Mouse (Mus musculus) megakaryocyte progenitor cell, adult 5-6 weeks (primary cell): ENCODE results near the gene Ptpn12. TPM values are rescaled to one million over a fixed set of nuclear protein-coding genes. Genes with fewer than 3 reads are reported as not detected.

Experiments
- ATAC-seq: replicated peaks from 2 replicates; pipeline ENCODE4 v1.8.0; 2016; ENCODE audit warnings: mild to moderate bottlenecking, moderate TSS enrichment, inconsistent platforms; ENCODE audit not compliant: poor library complexity
- total RNA-seq, 2 experiments: library from RNA; stranded (forward) in 1 of 2; stranded (reverse) in 1 of 2; fragments of 157-497, 149-512 nt in 1 of 2; fragments of 200-1000 nt in 1 of 2; gene quantifications; 2 replicates each; pipeline versions ENCODE4 v1.2.3 to v1.2.4; 2015 to 2017

Gene Ptpn12
- total RNA-seq (2015): 63.4 and 71.3 TPM in 2 replicates
- 24.4 and 25.0 TPM in 2 replicates for total RNA-seq (2017)

DNA sequence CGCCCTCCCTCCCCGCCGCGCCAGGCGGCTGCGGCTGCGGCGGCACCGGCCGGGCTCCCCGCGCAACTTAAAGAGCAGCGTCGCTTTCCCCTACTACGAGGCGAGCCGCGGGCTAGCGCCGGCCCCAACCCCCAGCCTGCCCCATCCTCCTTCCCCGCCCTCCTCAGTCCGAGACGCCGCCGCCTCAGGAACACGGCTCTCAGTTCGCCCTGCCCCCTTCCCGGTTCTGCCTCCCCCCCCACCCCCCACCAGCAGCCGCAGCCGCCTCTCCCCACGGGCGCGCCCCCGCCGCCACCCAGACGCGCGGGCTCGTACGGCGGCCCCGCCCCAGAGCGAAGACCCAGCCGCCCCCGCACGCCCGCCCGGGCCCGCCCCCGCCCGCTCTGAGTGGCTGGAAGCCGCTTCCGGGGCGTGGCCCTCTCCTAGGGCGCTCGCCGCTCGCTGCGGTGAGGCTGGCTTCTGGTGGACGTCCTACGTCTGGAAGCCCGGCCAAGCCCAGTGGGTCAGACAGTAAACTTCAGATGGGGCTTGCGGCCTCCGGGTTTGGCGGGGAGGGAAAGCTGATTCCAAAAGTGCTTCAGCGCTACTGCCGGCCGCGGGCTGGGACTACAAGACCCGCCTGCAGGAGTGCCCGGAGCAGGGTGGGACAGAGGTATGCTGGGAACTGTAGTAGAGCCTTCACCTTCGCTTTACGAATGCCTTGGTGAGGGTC, at the start of gene Ptpn12:
Gene Ptpn12, minus strand, starts transcription at position 92 of the 712 bp plus-strand sequence.
- ATAC-seq: peak; percentile 83

DNA sequence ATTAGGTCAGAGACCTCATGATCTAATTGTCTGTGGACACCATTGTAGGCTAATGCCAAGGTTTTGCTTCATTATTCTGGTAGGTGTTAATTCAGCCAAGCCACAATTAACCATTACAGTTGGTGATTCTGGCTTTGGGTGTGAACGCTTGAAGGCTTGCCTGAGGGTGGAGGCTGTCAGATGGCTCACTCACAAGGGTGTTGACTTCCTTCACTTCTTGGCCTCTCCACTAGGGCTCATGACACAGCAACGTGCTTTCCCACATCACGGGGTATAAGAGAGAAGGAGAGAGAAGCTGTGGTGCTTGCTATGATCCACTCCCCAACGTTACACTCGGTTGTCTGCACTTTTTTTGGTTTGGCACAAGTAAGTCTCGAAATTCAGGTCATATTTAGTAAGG, 35.5 kb upstream of the Ptpn12 start:
- peak; percentile 26; the same call in 1 of the 2 replicates for ATAC-seq

DNA sequence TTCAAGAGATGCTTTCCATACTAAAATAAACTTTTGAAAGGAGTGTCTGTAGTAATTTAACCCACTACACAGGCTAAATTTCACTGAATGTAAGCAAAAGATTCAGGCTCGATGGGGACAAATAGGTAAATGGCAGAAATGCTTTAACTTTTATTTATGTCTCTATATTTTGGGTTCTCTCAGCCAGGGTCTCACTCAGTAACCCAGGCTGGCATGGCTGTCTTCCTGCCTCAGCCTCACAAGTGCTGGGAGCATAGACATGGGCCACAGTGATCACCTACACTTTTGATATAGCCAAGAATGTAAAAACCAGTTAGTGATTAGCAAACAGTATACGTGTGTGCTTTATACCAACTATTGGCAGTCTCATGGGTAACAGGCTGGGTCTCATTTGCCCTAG, 1.5 kb upstream of the Ptpn12 start:
- no peak for ATAC-seq

DNA sequence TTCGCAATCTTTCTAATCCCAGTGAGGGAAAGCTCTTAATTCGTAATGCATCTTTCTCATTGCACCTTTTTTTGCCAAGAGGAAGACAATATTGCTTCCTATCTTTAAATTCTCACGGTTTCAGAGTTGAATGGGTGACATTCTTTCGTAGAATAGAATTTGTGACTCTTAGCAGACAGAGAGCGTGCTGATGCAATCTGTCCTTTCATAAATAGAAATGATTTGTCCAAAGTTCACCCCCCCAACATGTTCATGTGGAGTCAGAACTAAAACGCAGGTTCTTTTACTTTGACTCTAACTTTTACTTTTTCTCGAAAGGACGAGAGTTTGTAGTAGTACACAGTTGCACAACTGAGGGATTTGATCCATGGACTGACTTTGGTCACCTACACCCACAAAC, 884 bp upstream of the Ptpn12 start:
- no peak for ATAC-seq

DNA sequence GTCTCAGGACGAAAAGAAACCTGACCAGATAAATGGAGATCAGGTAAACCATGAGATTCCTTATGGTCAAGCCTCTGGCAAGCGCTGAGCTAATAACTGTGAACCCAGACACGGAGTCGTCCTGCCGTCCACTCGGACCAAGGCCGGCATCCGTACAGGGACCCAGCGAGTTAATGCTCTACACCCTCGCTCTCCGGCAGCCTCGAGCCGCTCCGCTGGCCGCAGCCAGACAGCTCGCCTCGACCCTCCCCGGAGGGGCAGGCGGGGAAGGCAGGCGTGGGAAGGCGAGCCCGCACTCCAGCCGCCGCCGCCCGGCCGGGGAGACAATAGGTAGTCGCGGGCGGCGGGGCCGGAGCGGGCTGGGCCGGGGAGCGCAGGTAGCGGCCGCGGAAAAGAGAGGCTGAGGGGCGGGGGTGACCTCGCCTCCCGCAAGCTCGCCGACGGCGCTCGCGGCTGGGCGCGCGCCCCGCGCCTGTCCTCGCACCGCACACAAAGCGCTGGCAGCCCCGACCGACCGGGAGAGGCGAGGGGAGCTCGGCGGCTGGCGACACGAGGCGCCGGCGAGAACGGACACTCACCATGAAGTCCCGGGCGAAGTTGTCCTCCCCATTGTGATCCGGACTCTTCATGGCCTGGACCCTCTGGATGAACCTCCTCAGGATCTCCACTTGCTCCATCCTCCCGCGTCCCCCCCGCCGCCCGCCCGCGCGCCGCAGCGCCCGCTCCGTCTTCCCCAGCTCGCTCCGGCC, 466 bp downstream of the Ptpn12 start:
- ATAC-seq: 0 out of 2 replicates have a peak, but pooled peaks have one; percentile 1

DNA sequence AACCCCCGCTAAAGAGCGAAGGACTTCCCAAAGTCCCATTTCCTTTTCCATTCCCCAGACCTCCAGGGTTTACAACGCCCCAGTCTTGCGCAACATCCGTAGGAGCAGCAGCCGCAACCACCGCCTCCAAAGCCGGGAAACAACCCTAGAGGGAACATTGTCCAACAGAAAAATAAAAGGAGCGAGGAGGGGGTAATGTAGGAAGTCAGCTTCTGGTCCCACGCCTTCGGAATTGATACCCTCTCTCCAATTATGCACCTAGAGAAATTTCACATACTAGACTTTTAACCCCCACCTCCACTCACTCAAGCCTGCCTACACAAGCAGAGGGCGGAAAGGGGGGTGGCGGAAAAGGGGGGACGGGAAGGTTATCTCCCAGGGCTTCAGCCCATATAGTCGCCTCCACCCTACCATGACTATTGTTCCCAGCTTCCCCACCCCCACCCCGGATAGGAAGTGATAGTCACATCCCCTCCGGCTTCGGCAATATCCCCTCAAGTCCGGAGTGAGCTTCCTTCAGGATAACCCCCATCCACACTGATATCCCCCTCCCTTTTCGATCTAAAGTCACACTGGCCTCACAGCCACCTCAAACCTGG, 1.1 kb downstream of the Ptpn12 start:
- ATAC-seq: peak; percentile 18

DNA sequence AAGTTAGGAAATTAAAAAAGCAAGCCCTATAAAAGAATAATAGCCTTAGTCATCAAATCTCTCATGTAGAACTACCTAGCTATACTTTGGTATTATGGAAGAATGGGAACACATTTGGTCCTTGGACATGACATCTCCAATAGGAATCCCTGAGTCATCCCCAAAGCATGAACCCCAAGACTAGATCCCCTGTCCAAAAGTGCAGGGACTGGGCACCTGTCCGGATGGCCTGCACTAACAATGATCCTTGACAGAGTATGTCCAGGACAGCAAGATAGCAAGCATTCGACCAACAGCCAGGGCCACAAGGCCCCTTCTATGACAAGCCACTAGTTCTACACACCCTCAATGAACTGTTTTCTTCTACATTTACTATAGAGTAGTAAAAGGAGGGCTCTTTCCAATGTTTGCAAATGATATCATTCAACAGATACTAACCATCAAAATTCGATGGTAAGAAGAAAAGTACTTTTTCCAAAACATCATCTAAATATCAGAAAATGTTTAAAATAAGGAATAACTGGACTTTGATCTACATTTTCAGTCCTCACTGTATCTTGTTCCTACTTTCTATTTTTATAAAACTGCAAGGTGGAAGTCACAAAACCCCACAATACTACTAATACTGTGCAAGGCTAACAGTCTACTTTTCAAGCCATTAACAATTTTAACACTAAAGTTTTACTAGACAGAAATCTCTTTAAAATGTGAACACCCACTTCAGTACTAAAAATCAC, 2.0 kb downstream of the Ptpn12 start:
- no peak for ATAC-seq

DNA sequence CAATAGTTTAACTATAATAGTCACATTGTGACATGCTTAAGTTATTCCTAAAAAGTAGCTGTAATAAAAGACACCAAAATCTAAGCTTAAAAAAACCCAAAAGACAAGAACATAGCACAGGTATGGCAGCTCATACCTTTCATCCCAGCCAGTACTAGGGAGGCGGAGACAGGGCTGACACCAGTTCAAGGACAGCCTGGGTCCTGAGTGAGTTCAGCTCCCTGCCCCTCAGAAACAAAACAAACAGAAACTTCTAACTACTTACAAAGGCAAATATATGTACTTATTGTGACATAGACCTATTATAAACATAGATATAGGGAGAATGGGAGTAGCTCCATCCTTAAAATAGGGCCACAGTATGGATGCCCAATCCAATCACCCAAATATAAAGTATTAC, 3.2 kb downstream of the Ptpn12 start:
- ATAC-seq: no peak

DNA sequence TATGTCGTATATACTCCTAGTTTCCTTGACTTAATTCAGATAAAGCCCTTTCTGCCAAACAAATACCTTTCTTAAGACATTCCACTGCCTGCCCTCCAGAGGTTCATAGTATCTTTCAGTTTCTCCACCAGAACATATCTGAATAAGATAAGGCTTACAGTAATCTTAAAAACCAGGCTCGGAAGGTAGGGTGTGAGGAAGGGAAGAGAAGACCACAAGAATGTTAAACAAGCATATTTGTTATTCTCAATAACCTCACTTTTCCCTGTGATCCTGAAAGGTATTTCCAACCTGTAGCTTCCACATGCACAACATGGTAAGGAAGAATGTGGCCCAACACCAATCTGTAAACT, 5.0 kb downstream of the Ptpn12 start:
- peak; percentile 18 for ATAC-seq

DNA sequence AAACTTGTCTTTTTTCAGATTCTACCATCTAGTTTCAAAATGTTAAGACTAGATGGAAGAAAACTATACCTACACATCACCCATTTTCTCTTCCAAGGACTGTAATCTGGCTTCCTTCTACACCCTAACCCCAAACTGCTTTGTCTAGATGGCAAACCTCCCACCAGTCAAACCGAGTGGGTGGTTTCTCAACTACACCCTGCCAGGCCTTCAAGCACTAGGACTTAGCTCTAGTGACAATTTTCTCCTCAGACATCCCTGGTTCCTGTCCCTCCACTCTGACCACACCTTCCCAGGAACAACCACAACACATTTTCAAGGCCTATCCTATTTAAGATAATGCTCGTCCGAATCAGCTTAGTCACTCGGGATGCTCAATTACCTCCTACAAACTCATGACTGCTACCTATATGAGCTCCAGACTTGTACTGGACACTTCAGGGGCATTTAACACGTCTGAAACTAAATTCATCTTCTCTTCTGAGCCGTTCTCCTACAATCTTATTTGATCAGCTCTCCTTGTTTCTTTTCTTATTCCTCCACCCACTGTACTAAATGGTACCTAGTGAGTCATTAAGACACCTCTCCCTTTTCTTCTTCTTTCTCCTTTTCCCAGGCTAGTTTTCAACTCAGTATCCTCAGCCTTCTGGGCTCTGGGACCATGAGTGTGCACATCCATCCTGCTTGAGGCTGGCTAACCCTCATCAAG, 5.5 kb downstream of the Ptpn12 start:
- ATAC-seq: peak; percentile 5

DNA sequence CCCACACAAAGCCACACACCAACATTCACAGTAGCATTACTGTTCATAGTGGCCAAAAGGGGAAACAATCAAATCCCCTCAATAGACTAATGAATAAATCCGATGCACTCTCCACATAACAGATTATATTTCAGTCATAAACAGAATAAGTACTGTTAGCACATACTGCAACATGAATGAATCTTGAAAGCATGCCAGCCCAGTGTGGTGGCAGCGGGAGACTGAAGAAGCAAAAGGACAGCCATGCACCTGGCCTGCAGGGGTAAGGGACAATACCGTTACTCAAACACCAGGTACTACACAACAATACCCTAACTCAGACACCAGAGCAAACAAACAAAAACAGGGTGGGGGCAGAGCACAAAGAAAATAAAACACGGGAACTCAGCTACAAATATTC, 6.7 kb downstream of the Ptpn12 start:
- ATAC-seq: no peak

DNA sequence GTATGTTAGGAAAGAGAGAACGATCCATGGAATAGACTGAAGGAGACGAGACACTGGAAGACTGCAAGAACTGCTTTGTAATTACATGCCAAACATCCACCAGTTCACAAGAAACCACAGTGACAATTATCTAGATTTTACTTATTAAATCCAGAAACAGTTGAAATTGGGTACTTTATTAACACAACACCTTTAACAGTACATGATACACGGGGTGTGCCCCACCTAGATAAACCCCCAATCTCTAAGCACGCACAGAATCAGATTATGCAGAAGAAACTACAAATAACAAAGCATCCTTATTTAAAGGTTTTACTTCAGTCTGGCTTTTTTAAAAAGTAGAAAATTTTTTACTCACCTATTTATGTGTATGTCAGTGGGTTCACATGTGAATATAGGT, 8.6 kb downstream of the Ptpn12 start:
- ATAC-seq: no peak

DNA sequence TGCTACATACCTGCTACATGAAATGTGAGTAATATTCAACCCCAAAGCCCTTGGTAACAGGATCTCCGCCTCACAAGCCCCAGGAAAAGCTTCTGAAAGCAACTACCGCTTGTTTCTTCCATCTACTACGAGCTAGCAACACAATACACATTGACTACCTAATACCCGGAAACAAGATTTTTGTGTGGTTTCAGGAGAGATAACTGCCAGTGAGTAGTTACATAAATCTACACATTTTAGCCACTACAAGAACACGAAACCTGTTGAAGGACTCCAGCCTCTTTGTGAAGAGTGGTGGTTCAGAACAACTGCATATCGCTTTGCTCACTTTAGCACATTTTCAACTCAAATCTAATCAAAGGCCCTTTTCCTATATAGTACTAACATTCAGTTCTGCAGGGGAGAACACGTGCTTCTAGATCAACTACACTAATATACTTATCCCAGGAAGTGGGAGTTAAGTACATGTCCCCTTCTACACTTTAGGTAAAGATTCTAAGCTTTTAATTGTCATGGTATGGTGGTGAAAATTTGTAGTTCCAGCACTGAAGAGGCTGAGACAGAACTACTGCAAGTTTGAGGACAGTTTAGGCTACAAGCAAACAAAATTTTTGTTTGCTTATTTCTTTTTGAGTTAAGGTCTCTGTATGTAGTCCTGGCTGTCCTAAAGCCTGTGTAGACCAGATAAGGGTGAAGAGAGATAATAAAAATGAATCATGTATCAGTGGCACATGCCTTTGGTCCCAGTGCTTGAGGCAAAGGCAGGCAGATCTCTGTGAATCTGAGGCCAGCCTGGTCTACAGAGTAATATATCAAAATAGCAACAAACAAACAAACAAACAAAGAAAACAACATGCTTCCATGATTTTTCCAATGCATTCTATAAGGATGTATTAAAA, 9.3 kb downstream of the Ptpn12 start:
- ATAC-seq: peak; percentile 27

DNA sequence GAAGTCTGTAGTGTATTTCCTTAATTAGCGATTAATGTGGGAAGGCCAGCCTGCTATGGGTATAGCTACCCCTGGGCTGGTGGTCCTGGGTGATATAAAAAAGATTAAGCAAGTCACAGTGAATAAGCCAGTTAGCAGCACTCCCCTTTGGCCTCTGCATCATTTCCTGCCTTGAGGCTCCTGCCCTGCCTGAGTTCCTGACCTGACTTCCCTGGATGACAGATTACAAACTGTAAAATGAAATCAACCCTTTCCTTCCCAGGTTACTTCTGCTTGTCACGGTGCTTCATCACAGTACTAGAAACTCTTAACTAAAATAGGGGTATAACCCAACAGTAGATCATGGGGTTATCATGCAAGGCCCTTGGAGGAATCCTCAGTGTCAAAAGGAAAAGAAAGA, 10.2 kb downstream of the Ptpn12 start:
- peak; percentile 49 for ATAC-seq

DNA sequence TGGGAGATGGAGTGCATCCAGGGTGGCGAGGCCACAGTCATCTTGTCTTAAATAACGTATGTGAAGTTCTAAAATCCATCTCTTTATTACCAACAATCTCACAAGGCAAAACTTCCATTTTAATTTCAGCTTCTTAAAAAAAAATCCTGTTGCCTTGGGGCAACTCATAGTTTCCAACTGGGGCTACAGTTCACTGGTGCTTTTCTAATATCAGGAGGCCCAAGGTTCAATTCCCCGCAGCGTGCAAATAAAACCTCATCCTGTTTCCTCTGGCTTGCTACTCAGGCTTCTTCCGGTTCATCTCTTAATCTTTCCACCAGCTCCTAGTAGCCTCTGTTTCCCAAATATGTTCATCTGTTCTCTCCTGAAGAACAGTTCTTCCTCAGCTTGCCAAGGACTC, 17.6 kb downstream of the Ptpn12 start:
- no peak for ATAC-seq

DNA sequence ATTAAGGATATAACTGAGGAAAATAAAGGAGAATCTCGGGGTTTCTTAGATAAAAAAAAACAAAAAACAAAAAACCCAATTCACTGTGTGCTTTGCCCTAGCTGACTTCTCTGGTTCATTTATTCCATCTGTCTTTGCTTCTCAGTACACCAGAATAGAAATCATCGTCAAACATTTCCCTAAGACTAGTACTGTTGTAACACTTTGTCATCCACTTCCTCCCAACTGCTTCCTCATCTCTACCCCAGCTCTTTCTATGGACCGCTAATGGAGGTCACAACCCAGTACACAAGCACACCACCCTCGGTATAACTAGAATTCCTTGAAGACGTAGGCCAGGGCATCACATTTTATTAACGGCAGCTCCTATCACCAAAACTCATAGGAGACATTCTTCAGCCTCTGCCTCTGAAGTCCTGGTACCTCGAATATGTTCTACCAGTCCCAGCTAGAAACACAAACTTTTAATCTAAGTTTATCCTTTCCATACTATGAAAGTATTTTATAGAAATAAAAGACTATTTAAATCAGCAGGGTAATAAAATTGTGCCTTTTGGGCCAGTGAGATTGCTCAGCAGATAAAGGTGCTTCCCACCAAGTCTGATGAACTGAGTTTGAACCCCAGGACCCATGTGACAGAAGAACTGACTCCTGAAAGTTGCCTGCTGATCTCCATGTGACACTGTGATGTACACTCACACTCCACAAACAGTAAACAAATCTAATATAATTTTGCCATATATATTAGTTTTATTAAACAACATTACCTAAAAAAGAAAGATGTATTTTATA, 19.8 kb downstream of the Ptpn12 start:
- ATAC-seq: peak; percentile 96

DNA sequence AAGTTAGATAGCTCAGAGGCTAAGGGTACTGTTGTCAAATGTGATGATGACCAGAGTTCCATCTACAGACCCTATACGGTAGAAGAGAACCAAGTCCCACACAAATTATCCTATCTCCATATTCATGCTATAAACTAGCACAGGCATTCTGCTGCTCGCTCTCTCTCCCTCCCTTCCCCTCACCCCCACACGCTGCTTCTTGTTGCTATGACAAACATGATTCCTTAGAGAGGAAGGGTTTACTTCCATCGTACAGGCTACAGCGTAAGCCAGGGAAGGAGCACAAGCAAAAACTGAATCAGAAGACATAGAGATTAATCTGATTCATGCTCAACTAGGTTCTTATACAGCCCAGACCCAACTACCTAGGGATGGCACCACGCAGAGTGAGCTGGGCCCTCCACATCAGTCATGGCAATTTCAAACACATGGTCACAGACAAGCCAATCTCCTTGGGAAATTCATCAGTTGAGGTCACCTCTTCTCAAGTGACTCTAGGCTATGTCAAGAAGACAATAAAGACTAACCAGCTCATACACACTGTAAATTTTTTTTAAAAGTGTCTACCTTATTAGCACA, 21.2 kb downstream of the Ptpn12 start:
- no peak for ATAC-seq

DNA sequence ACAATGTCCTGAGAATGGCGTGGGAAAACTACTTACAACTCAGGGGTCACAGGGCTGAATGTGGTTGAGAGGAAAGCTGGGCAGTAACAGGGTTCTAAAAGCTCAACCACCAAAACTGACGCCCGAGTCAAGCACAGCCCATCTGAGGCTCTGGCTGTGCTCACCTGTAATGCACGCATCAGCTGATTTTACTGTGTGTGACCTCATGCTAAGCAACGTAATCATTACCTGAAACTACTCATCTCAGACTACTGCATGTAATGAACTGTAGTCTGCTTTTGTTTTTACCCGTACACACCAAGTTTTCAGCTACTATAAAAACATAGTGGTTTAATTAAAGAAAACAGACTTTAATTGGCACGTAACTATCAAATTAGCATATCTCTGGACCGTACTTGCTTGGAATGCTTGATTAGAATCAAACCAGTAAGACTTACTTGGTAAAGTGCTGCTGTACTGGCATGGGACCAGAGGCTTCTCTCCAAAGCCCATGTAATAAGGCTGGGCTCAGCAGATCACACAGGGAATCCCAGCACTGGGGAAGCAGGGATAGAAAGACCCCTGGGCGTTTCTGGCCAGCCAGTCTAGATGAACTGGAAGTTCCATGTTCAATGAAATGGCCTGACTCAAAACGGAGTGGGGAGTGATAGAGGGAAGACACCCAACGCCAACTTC, 22.2 kb downstream of the Ptpn12 start:
- no peak for ATAC-seq
